Mouse (Mus musculus) heart, postnatal 36 days (tissue): ENCODE results near the gene Lrrk1. TPM values are rescaled to one million over a fixed set of nuclear protein-coding genes. Genes with fewer than 3 reads are reported as not detected.
A peak's percentile ranks its signal among the peaks of the same experiment; 100 is the strongest.

ENCODE experiments used
- DNase-seq, 2 experiments: peaks; one replicate each; pipeline ENCODE4 v3.0.0; 2021 to 2022
- intact Hi-C: fragments of 180-260 bp; cut with DNase I; formaldehyde crosslinking; loops from one replicate; pipeline ENCODE4 v1.15.1; 2025
- total RNA-seq, 2 experiments: library from RNA; stranded (reverse); gene quantifications; 2 replicates each; pipeline ENCODE4 v1.2.3; 2021

Lrrk1 gene
- total RNA-seq, 2 experiments from 2014 or later = 10.2 to 10.9 TPM

- intact Hi-C loops = loop anchor here (1.0 to 2.0 kb wide), 2 partner anchors 33 to 46 kb away; partner anchors contain the start of gene Lrrk1
- DNase-seq = peak in 1 of 2 experiments; percentile 37
These were observed 45.3 kb downstream of the Lrrk1 start for GRCm38 (mm10) chr7:66342831-66343230.

DNA sequence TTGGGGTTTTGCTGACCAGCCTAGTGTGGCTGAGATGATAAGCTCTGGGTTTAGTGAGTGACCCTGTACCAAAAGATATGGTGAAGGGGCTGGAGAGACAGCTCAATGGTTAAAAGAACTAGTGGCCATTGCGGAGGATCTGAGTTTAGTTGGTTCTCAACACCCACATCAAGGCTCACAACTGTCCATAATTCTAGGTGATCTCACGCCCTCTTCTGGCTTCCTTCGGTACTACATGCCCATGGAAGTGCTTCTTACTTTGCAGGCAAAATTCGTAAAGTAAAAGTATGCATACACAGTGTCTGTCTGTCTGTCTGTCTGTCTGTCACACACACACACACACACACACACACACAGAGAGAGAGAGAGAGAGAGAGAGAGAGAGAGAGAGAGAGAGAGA lies 45.8 kb downstream of the Lrrk1 start:
- peak; percentile 83 to 87 for DNase-seq
- intact Hi-C loops = loop anchor here (1.0 to 2.0 kb wide), 2 partner anchors 32 to 46 kb away; partner anchors contain the start of gene Lrrk1

DNA sequence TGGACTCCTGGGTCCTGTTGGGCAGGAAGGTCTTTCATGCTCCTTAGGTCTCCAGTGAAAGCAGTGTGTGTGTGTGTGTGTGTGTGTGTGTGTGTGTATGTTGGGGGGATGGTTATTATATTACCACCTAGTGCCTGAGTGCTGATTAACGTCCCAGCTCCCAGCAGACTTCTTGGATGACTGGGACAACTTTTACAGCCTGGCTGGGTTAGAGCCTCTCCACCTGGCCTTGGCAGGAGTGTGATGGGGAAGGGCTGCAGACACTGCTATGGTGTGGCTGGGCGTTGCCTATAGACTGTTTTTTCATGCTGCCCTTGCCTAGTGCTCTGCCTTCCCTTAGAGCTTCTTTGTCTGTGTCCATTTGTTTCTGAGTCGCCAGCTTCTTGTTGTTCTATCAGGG lies 48.1 kb downstream of the Lrrk1 start:
- DNase-seq = no peak
- intact Hi-C loops = no loop called here

DNA sequence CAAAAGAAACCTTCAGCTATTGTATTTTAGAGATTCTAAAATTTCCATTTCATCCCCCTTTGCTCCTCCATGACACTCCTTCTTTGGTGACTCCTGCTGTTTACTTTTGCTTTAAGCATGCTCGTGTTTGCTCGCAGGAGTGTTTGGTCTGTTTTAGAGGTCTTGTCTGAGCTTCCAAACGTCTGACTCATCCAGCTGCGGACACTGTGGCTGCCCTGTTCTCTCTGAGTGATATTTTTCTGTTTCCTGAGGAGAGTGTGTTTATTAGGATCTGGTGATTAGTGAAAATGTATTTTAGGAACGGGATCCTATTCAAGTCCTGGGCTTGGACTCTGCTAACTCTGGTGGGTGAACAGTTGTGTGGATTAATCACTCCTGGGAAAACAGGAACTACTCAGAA lies 48.5 kb downstream of the Lrrk1 start:
- intact Hi-C loops = no loop called here

GRCm38 (mm10) chr7:66336955-66337354 lies 51.2 kb downstream of the Lrrk1 start:
- no peak for DNase-seq
- intact Hi-C loops = no loop called here

More for the DNA sequence above, 48.5 kb downstream of the Lrrk1 start:
- peak in 1 of 2 experiments; percentile 29 for DNase-seq

DNA sequence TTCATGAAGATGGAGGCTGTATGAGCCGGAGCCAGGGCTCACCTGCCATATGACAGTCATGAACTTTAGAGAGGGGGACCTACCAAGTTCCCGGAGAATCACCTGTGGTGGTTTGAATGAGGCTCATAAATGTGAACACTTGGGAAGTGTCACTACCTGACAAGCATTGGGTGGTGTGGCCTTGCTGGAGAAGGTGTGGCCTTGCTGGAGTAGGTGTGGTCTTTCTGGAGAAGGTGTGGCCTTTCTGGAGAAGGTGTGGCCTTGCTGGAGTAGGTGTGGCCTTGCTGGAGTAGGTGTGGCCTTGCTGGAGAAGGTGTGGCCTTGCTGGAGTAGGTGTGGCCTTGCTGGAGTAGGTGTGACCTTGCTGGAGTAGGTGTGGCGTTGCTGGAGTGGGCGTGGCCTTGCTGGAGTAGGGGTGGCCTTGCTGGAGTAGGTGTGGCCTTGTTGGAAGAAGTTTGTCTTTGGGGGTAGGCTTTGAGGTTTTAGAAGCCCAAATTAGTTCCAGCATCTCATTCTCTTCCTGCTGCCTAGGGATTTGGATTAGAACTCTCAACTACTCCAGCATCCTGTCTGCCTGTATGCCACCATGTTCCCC lies 54.1 kb downstream of the Lrrk1 start:
- intact Hi-C loops = no loop called here
- DNase-seq = no peak

GRCm38 (mm10) chr7:66332340-66332739 lies 55.8 kb downstream of the Lrrk1 start:
- DNase-seq = no peak
- intact Hi-C loops = no loop called here

GRCm38 (mm10) chr7:66330610-66331009 lies 57.5 kb downstream of the Lrrk1 start:
- peak in 1 of 2 experiments; percentile 39 for DNase-seq
- intact Hi-C loops = no loop called here

- intact Hi-C loops = no loop called here
- DNase-seq = no peak
These were observed 60.6 kb downstream of the Lrrk1 start for GRCm38 (mm10) chr7:66327516-66327915.

DNA sequence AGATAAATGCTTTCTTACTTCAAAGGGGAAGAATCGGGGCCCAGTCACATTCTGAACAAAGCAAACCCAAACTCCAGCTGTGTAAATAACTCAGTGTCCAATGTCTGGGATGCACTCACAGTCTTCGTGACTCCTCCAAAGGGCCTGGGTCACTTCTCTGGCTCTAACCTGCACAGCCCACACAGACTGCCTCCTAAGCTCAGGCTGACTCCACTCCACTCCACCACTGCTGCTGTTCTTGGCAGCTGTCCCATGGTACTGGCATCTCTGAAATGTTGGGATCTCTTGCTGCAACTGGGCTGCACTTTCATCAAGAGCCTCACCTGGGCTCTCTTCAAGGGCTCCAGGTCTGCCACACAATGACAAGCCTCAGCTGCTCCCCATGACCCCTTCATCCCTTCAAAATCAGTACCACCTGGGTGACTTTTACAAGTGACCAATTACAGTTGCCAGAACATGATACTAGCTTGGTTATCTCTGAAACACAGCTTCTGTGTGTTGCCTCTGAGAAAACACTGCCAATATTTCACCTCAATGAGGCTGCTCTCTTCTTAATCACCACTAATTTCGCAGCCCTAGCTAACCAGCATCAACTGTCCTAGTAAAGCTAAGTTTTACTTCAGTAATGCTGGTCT lies 62.6 kb downstream of the Lrrk1 start:
- no peak for DNase-seq
- intact Hi-C loops = no loop called here

DNA sequence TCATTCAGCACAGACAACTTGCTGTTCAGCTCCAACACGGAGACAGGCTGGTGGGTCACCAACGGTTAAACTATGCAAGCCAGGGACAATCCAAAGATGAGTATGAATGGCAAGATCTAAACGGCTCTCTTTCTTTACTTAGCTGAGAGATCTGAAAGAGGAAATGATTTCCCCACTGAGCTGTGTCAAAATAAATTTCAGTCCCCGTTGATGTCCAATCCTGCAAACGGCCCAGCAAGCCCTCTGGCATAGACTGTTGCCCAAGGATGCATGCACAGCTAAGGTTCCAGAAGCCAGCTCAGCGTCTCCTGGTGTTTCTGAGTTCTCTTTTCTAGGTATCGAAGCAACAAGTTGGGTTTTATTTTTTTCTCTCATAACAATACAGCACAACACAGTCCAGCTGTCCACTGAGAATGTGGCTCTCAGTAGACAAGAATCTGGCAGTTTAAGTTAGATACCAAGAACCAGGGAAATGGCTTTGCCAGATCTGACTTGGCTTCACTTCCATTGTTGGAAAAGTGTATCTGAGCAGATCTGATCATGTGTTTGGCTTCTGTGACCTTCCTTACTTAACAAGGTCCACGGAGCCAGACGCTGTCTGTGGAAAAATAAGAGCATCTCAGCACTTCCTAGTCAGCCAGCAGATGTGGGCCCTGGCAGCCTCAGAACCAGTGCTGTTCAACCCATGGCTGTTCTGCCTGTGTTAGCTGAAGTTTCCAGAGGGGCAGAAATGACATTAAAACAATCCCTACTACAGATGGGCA lies 64.7 kb downstream of the Lrrk1 start:
- intact Hi-C loops = no loop called here
- no peak for DNase-seq

DNA sequence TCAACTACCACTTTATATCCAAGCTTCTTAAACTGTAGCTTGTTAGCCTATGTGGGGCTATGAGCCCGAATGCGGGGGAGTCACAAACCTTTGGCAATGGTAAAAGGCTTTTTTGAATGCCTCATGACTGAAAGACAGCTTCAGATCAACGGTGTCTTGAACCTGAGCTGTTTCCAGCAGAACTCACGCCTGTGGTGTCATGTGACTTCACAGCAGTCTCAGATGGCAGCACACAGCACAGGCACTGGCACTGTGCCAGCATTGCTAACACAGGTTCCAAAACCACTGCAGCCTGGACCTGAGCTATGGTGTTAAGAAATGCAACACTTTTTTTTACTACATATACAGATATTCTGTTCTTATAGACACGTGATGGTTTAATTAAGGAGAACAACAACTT lies 67.2 kb downstream of the Lrrk1 start:
- intact Hi-C loops = no loop called here

GRCm38 (mm10) chr7:66318147-66318546 lies 70.0 kb downstream of the Lrrk1 start:
- DNase-seq = no peak
- intact Hi-C loops = no loop called here

More for the DNA sequence above, 67.2 kb downstream of the Lrrk1 start:
- DNase-seq = no peak

DNA sequence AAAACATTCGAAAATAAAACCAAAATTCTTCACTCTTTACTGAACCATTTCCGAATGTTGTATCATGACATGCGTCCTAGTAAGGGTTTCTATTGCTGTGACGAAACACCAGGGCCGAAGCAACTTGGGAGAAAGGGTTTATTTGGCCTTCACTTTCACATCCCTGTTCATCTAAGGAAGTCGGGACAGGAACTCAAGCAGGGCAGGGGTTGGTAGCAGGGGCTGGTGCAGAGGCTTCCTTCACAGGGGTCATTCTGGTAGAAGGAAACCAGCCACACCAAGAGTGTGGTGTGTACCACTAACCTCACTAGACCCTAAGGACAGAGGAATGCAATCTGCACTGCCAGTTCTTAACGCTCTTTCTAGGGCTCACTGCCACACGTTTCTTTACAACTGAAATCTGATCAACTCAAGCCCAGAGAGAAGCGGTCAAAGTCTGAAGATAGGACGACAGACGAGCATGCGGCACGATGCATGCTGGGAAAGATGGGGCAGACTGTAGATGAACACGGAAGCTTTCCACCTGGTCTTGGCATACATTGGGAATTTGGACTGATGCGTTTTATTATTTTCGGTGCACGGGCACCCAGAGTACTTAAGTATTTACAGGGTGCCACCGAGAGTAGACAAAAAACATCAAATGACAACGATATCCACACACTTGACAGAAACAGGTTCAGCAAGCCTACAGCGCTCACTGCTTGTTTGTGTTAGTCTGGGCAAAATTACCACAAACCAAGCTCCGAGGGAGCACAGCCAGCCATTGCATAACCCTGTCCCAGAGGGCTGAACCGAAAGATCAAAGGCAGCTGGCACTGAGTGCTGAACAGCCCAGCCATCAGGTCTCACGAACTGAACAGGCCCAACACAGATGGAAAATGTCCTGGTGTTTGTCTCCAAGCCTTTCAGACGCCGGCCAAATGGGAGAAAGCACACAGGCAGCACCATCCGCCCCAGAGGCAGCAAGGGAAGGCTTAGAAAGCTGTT lies 77.2 kb downstream of the Lrrk1 start:
- intact Hi-C loops = loop anchor here (1.0 kb wide), 3 partner anchors 31 to 350 kb away; partner anchors contain the start of gene Lrrk1
- DNase-seq = peak; percentile 72 to 73

GRCm38 (mm10) chr7:66309950-66310669 lies 78.0 kb downstream of the Lrrk1 start:
- DNase-seq = peak; percentile 72 to 75
- intact Hi-C loops = loop anchor here (1.0 kb wide), 3 partner anchors 32 to 351 kb away; partner anchors contain the start of gene Lrrk1

- intact Hi-C loops = no loop called here
- DNase-seq = peak; percentile 55 to 69
These were observed 78.8 kb downstream of the Lrrk1 start for GRCm38 (mm10) chr7:66309240-66309949.

DNA sequence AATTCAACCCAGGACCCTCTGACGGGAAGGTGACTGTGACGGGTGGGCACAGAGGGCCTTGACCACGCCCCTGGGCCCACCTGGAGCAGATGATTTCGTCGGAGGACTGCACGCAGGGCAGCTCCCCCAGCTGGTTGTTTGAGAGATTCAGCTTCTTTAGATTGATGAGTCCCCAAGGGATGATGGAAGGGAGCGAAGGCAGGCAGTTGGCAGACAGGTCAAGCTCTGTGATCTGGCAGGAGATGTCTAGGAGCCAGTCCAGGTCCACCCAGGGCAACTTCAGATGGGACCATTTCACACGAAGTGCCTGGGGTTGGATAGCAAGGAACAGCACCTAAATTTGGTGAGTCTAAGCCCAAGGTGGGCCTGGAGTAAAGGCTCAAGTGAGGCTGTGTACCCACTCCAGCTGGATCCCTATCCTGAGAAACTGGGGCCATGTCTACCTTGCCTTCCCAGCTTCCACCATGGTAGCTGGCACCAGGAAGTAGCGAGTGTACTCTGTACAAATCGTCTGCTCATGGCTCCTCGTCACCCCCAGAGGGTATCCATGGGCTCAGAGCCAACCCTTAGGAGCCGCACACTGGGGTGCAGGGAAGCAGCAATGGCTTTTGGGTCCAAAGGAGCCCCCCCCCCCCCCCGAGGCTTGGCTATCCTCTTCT lies 79.4 kb downstream of the Lrrk1 start:
- no peak for DNase-seq
- intact Hi-C loops = no loop called here

GRCm38 (mm10) chr7:66307791-66308190 lies 80.4 kb downstream of the Lrrk1 start:
- intact Hi-C loops = no loop called here

More at GRCm38 (mm10) chr7:66307791-66308190, 80.4 kb downstream of the Lrrk1 start:
- DNase-seq = no peak
